Mouse (Mus musculus): ENCODE measurements around the gene Becn1.

DNA sequence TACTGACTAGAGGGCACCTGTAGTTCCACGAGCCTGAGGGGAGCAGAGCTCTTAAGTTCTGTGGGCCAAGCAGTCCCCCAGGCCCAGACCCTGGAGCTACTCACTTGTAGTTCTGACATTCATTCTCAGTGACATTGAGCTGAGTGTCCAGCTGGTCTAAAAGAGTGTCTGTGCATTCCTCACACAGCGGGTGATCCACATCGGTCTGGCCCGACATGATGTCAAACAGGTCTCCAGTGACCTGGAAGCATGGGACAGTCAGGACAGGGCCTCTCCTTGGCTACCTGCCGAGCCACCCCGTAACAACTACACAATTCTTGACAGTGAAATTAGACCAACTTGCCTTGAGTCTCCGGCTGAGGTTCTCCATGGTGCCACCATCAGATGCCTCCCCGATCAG is 6.9 kb downstream of the Becn1 start:
- no peak for TF ChIP-seq EP300 (IDR thresholded peaks at IDR 0.05; ENCODE audit: low read depth)
- TF ChIP-seq CTCF (IDR thresholded peaks at IDR 0.05; ENCODE audit: low read depth) = no peak
